Mouse (Mus musculus) right cerebral cortex, adult 2 months (tissue): ENCODE results near the gene Esrra.
"Not testable (repeated sequence)": the region's sequence is repeated elsewhere in the genome, so short reads cannot be mapped to it uniquely, and the experiment has no call there.

Experiments
- DNase-seq, 2 experiments: peaks; one replicate each; pipeline ENCODE4 v3.0.0; 2021 to 2022; ENCODE audit warnings: low spot score in 2 of 2

Gene Esrra

GRCm38 (mm10) chr19:6920741-6921636, 624 bp downstream of the Esrra start:
- DNase-seq: peak in 1 of 2 experiments; percentile 37

GRCm38 (mm10) chr19:6919876-6920740, 1.5 kb downstream of the Esrra start:
- DNase-seq: peak in 1 of 2 experiments; percentile 36

GRCm38 (mm10) chr19:6919431-6919830, 2.2 kb downstream of the Esrra start:
- peak in 1 of 2 experiments; percentile 2 for DNase-seq

- DNase-seq: no peak
Measured at GRCm38 (mm10) chr19:6918321-6918720, 3.3 kb downstream of the Esrra start.

GRCm38 (mm10) chr19:6916496-6916895, 5.1 kb downstream of the Esrra start:
- no peak for DNase-seq

GRCm38 (mm10) chr19:6915276-6915675, 6.3 kb downstream of the Esrra start:
- DNase-seq: no peak

- no peak for DNase-seq
Measured at GRCm38 (mm10) chr19:6914540-6914939, 7.1 kb downstream of the Esrra start.

- no peak for DNase-seq
Measured at GRCm38 (mm10) chr19:6913991-6914390, 7.6 kb downstream of the Esrra start.

GRCm38 (mm10) chr19:6913036-6913435, 8.6 kb downstream of the Esrra start:
- DNase-seq: no peak

GRCm38 (mm10) chr19:6912205-6912970, 9.2 kb downstream of the Esrra start:
- peak in 1 of 2 experiments; percentile 2 for DNase-seq

- peak in 1 of 2 experiments; percentile 7 for DNase-seq
Measured at GRCm38 (mm10) chr19:6911101-6912074, 10.2 kb downstream of the Esrra start.

- DNase-seq: not testable (repeated sequence)
Measured at GRCm38 (mm10) chr19:6910306-6910705, 11.3 kb downstream of the Esrra start.

GRCm38 (mm10) chr19:6909507-6910289, 11.9 kb downstream of the Esrra start, which contains the start of the genes Trmt112 and Prdx5:
Trmt112 (plus strand) TSS chr19:6909698.
Prdx5 (minus strand) TSS chr19:6910106.
- peak; percentile 92 for DNase-seq

- DNase-seq: no peak
Measured at GRCm38 (mm10) chr19:6909021-6909420, 12.6 kb downstream of the Esrra start.

- peak in 1 of 2 experiments; percentile 5 for DNase-seq
Measured at GRCm38 (mm10) chr19:6907811-6908540, 13.6 kb downstream of the Esrra start.

- DNase-seq: peak in 1 of 2 experiments; percentile 2
Measured at GRCm38 (mm10) chr19:6907094-6907493, 14.5 kb downstream of the Esrra start.

- DNase-seq: no peak
Measured at GRCm38 (mm10) chr19:6906199-6906598, 15.4 kb downstream of the Esrra start.

GRCm38 (mm10) chr19:6905498-6906159, 16.0 kb downstream of the Esrra start:
- DNase-seq: no peak
